Mouse (Mus musculus) layer of hippocampus, adult 9-11 months (tissue): ENCODE measurements around the gene Ubxn6.
"Not testable (repeated sequence)": the region's sequence is repeated elsewhere in the genome, so short reads cannot be mapped to it uniquely, and the experiment has no call there.

ENCODE experiments used
- DNase-seq: peaks from one replicate; pipeline ENCODE4 v3.0.0; 2022

The Ubxn6 gene

DNA sequence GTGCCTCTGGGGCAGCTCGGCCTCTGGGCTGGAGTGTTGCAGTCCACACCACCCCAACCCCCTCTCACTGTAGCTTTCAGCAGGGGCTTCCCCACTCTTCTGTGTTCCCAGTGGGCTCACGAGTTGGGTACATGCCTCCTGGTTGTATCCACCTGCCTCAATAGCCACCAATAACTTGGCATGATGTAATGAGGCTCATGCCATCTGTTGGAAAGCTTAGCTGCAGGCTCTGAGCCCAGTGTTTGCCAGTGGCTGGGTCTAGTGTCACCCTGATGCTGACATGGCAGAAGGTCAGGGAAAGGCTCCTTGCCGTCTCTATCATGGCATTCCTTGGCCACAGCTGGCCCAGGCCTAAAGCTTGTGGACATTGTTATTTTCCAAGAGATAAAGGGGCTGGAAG lies 26.0 kb upstream of the Ubxn6 start:
- no peak for DNase-seq

- no peak for DNase-seq
Observed at GRCm38 (mm10) chr17:56098711-56099572, 24.1 kb upstream of the Ubxn6 start.

DNA sequence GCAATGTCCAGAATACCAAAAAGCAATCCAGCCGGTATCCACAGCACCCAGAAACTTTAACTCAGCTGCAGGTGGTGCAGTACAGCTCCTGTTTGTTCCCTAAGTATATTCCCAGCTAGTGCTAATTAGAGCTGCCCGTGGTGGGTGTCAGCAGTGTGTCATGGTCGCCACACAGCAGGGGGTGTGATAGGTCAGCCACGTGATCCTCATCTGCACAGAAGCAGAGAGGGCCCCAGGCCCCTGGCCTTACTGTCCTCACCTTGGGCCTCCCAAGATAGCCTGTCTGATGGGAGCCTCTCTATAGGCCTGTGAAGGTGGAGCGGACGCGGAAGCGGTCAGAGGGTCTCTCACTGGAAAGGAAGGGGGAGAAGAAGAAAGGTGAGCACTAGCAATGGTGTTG lies 23.4 kb upstream of the Ubxn6 start:
- DNase-seq, result no peak

- no peak for DNase-seq
Observed at GRCm38 (mm10) chr17:56096883-56097282, 22.1 kb upstream of the Ubxn6 start.

GRCm38 (mm10) chr17:56092794-56093193 lies 18.0 kb upstream of the Ubxn6 start:
- no peak for DNase-seq

DNA sequence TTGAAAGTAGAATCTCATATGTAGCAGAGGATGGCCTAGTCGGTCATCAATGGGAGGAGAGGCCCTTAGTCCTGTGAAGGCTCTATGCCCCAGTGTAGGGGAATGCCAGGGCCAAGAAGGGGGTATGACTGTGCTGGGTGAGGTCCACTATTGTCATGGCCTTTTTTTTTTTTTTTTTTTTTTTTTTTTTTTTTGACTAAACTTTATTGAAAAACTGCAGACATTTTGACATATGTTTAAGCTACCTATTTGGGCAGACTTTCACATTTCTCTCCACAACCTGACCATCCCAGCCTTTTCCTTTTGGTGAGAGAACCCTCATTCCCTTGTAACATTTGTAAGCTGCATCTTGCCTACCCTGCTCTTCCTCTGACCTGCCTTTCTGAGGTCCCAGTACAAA lies 17.5 kb upstream of the Ubxn6 start:
- DNase-seq, result no peak

DNA sequence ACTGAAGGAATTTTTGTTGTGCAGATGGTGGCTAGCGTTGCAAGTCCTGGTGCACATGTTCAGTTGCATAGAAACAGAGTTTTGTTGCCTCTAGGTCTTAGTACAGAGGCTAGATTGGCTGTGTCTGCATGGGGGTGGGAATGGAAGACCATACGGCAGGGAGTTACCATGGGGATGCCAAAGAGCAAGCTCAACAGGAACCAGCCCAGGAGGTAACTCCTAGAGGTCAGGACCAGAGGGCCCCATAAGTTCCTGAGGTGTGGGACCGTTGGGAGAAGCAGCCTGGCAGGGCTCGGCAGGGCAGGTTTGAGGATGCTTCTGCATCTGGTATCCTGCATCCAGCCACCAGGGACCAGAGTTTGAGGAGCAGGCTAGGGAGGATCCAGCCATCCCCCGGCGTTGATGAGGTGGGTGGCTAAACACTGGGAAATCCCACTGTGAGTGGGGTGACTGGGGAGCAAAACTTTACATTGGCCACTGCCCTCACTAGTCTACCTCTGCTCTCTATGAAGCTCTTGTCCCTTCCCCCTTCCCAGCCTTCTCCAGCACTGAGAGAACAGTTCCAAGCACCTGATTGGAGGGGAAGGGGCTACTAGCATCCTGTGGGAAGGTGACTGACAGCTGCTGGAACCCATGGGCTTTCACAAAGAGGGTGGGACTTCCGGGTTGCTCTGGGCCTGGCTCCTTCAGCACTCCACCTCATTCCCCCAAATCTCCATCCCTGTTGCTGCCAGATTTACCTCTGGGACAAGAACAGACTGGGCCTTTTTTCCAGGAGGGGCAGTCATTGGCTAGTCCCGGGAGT lies 6.2 kb upstream of the Ubxn6 start:
- DNase-seq, result peak; percentile 75

- no peak for DNase-seq
Observed at GRCm38 (mm10) chr17:56079921-56080320, 5.1 kb upstream of the Ubxn6 start.

DNA sequence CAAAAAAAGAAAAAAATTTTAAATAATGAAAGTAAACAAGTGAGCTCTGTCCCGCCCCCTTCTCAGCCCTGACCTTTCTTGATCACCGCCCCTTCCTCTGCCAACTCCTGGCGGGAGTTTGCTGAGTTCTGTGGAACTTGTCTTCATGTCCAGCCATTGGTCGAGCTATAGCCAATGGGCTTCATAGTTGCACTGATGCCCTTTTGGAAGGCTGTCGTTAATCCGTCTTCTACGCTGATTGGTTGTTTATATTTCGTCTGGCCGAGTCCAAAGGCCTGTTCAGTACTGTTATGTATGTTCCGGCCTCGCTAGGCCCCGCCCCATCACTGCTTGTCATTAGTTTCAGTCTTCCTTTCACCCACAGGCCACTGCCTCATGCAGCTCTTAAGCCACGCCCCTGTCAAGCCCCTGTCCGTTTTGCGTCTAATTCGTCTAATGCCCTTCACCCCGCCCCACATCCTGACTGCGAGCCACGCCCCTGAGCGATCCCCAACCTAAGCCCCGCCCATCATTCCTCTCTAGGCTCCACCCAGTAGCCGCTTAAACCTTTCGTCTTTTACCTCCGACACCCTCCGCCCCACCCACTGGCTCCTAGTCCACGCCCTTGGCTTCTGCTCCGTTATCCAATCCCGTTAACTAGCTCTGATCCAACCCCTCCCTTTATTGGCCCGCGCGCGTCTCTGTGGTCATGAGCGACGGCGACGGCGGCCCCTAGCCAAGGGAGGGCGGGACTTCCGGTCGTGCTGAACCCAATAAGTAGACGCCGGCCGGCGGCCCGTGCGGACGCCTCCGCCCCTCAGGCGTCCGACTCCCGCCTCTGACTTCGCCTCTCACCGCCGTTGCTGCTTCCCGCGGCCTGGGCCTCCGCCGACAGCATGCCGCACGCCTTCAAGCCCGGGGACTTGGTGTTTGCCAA lies 4.3 kb upstream of the Ubxn6 start, which contains the start of gene Hdgfl2:
TSS of gene Hdgfl2 (plus strand) at position 755 of the 916 bp plus-strand sequence.
- peak; percentile 100 for DNase-seq

DNA sequence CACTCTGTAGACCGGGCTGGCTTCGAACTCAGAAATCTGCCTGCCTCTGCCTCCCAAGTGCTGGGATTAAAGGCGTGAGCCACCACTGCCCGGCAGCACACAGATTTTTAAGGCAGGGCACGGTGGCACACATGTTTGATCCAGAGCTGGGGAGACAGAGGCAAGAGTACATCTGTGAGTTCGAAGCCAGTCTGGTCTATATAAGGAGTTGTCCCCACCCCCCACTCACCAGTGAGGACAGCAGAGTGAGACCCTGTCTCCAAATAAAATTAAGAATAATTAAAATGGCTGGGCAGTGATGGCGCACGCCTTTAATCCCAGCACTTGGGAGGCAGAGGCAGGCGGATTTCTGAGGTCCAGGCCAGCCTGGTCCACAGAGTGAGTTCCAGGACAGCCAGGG lies 3.5 kb upstream of the Ubxn6 start:
- DNase-seq, result peak; percentile 56

DNA sequence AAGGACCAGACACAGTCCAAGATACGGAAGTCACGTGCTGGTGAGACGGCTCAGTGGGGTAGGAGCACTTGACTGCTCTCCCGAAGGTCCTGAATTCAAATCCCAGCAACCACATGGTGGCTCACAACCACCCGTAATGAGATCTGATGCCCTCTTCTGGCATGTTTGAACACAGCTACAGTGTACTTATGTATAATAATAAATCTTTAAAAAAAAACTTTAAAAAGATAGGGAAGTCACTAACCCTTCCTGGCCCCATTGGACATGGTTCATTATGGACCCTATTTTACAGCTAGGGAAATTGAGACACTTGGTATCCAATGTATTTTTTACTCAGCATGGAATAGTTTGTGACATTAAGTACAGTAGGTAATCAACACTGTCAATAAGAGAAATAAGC lies 2.7 kb upstream of the Ubxn6 start:
- DNase-seq, result no peak

GRCm38 (mm10) chr17:56074097-56074826 lies 566 bp downstream of the Ubxn6 start:
- DNase-seq, result peak; percentile 79

DNA sequence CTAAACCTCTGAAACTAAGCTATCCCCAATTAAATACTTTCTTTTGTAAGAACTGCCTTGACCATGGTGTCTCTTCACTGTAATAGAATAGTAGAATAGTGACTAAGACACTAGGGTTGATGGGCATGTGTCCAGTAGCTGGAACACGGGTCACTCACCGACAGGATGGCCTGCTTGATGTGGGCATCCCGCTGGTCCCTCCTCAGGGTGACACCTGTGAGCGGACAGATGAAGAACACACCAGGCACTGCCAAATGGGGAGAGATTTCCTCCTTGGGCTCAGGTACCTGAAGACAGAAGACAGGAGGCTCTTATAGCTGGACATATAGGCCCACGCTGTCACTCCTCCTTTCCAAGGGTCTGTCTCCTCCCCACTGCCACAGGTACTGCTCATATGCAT lies 2.6 kb downstream of the Ubxn6 start:
- DNase-seq, result no peak

DNA sequence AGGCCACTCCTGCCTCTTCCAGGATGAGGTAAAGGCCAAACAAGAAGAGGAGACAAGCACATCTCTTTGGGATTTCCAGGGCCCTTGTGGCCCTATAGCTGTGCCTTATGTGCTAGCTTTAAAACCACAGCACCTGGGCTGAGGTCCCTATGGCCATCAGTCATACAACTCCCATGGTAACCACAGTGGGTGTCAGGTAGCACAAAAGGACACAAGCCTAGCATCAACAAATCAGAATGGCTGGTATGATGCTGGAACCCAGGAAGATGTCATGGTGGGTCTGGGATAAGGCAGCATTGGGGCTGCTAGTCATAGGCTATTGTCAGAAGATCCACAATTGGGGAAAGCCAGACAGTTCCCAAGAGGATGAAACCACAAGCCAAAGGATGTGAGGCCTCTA lies 3.7 kb downstream of the Ubxn6 start:
- DNase-seq, result no peak

DNA sequence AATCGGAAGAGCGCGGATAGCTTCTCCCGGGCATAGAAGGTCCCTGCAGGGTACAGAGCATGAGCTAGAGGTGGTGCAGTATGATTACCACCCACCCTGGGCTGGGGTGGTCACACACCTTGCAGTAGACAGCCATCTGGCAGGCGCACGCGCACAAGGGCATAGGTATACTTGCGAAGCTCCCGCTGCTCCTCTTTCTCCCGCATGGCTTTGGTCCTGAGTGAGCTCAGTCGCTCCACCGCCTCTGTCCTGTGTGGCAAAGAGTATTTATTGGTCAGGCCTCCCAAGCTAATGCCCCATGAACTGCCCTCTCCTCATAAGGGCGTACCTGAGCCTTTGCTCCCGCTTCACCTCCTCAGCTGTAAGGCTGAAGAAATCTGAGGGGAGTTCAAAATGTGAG lies 5.8 kb downstream of the Ubxn6 start:
- DNase-seq, result no peak

DNA sequence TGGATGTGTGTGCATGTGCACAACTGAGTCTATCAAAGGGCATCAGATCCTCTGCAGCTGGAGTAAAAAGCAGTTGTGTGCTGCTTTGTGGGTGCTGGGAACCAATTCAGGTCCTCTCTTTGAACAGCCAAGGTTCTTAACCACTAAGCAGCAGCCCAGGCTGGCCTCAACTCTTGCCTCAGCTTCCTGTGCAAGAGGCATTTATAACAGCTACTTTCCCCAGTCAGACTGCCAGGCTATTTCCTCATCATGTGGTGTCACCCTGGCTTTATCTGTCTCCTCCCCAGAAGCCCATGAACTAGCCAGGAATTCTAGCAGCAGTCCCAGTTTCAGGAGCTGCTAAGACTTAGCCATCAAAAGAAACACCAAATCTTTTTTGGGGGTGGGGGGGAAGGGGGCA lies 8.4 kb downstream of the Ubxn6 start:
- DNase-seq, result no peak

- not testable (repeated sequence) for DNase-seq
Observed at GRCm38 (mm10) chr17:56065715-56066114, 9.1 kb downstream of the Ubxn6 start.

DNA sequence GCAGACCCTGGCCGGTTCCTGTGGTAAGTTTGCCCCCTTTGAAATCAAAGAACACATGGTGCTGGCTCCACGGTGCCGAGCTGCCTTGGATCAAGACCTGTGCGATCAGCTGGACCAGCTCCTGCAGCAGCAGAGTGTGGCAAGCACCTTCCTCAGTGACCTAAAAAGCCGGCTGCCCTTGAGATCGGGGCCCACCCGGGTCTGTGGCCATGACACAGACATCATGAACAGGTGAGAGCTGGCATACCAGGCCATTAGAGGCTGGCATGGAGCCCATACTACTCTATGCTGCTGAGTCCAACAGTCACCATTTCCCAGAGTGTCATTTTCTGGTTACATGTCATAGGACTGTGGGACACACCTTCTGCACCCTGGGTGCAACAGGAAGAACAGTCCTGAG lies 12.7 kb downstream of the Ubxn6 start:
- no peak for DNase-seq

- no peak for DNase-seq
Observed at GRCm38 (mm10) chr17:56057381-56058120, 17.3 kb downstream of the Ubxn6 start.

- no peak for DNase-seq
Observed at GRCm38 (mm10) chr17:56055945-56056678, 18.7 kb downstream of the Ubxn6 start.

- no peak for DNase-seq
Observed at GRCm38 (mm10) chr17:56054938-56055337, 19.9 kb downstream of the Ubxn6 start.
